Mouse (Mus musculus): ENCODE results near the gene Kdm2b.

DNA sequence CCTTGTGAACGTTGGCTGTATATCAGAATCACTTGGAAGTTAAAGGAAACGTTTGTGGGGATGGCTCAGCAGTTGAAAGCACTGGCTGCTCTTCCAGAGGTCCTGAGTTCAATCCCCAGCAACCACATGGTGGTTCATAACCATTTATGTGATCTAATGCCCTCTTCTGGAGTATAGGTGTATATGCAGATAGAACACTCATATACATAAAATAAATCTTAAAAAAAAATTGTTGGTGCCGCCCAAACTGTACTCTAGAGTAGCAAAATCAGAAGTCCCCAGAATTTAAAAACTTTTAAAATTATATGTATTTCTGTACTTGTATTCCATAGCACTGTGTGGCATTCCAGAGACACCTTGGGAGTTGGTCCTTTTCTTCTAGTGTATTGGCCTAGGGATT is 133.8 kb downstream of the Kdm2b start:
- no peak for TF ChIP-seq CTCF (IDR thresholded peaks at IDR 0.05; ENCODE audit: borderline replicate concordance, control insufficient read depth, extremely low read depth, insufficient read depth, low read length, poor library complexity)
- no peak for TF ChIP-seq POLR2A (IDR thresholded peaks at IDR 0.05; ENCODE audit: control insufficient read depth, extremely low read depth, insufficient read depth, low read length, poor library complexity)
